Mouse (Mus musculus): ENCODE measurements at regions not wholly inside any gene's neighbourhood (a gene's known extent, or its start where the extent isn't known, plus 50 kb on each side); places are given as distances from the start of the nearest gene placed in this dataset.

DNA sequence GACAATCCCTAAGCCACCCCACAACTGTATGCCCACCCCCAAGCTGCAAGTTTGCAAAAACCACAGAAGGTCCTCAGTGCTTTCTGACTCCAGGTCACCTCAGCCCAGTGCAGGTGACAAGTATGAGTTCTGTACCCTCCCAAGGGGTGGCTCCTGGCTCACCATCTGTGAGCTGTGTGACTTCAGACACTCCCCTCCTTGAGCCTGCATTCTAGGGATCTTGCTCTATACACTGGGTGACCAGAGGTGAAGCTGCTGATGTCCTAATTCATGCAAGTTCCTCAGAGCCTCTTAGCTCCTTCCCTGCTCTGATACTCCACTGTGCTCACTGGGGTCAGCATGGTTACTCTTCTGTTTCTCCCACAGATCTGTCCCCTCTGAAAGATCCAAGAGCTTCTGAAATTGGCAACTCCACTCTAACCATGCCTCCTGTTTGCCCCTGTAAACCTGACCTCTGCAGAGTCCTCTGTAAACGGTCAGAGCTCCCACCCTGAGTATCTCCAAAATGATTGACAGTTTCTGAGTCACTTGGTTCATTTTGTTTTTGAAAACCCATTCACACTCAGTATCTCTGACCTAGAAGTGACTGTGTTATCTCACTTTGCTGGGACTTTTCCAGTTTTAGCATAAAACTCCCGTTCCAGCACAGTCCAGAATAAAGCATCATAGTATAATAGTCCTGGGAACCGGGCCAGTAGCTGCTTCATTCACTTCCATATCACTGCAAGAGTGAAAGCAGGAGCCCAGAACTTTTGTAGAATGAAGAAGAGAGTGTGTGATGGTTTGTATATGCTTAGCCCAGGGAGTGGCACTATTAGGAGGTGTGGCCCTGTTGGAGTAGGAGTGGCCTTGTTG is 180.7 kb upstream of the Dapk1 start:
- no peak for ATAC-seq
- WGBS: 44% methylated on average over 3 of the region's 3 CpGs

DNA sequence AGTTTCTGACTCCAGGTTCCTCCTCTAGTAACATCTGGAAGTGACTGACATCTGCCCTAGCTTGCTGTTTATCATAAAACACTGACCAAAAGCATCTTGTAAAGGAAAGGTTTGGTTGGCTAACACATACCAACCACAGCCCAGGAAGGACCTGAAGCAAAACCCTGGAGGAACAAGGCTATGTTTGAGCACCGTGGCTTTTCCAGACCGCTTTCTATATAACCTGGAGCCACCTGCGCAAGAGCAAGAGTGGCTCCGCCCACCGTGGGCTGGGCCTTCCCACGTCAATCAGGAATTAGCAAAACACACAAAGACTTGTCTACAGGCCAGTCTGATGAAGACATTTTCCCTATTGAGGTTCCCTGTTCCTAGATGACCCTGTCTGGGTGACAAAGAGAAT is 177.5 kb upstream of the Dapk1 start:
- Histone ChIP-seq H3K27me3 (replicated peaks; ENCODE audit: control insufficient read depth, insufficient read depth, low read length) (no peaks in the 10 kb centered on the region), H3K9ac (ENCODE audit: low read depth, low read length) (no peak overlapping the region), H3K27ac (ENCODE audit: low read depth, low read length) (no peak overlapping the region), H3K4me2 (replicated peaks; ENCODE audit: low read depth) (no peak overlapping the region), H3K4me3 (ENCODE audit: low read depth, low read length) (no peak overlapping the region), H3K36me3 (ENCODE audit: control insufficient read depth, insufficient read depth) (no peaks in the 10 kb centered on the region), H3K9me3 (ENCODE audit: control insufficient read depth) (no peaks in the 10 kb centered on the region), H3K4me1 (replicated peaks; ENCODE audit: control insufficient read depth, insufficient read depth, low read length) (peaks cover 5% of the 10 kb centered on the region; the same call in 1 of the 2 replicates)
- ATAC-seq: no peak
- WGBS: 68% methylated on average over 6 of the region's 6 CpGs
- TF ChIP-seq CTCF (IDR thresholded peaks at IDR 0.05; ENCODE audit: low read depth): no peak

More for the DNA sequence above, 180.7 kb upstream of the Dapk1 start:
- TF ChIP-seq CTCF (IDR thresholded peaks at IDR 0.05; ENCODE audit: low read depth): no peak
- Histone ChIP-seq H3K4me1 (replicated peaks; ENCODE audit: control insufficient read depth, insufficient read depth, low read length) (no peaks in the 10 kb centered on the region), H3K9ac (ENCODE audit: low read depth, low read length) (no peak overlapping the region), H3K36me3 (ENCODE audit: control insufficient read depth, insufficient read depth) (no peaks in the 10 kb centered on the region), H3K4me2 (replicated peaks; ENCODE audit: low read depth) (no peak overlapping the region), H3K27me3 (replicated peaks; ENCODE audit: control insufficient read depth, insufficient read depth, low read length) (no peaks in the 10 kb centered on the region), H3K4me3 (ENCODE audit: low read depth, low read length) (no peak overlapping the region), H3K9me3 (ENCODE audit: control insufficient read depth) (no peaks in the 10 kb centered on the region), H3K27ac (ENCODE audit: low read depth, low read length) (no peak overlapping the region)

DNA sequence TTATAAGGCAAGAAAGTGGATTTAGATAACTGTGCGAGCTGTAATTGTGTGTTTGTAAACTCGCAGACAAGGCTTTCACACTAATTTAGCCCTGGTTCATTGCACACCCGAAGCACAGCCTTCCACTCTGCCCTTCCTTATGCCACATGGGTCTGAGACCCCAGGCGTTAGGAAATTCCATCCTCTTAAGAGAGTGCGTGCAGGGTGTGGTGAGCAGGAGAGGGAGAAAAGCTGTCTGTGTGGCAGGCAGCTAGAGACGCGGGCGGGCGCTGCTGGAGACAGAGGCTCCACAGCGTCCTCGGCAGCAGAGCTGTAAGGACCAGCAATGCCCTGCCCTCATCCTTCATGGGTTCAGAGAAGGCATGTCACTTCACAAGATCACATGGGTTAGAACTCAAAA is 176.6 kb upstream of the Dapk1 start:
- H3K9ac ChIP-seq (ENCODE audit: low read depth, low read length): no peak overlapping the region
- TF ChIP-seq CTCF (IDR thresholded peaks at IDR 0.05; ENCODE audit: low read depth): no peak
- H3K4me1 ChIP-seq (replicated peaks; ENCODE audit: control insufficient read depth, insufficient read depth, low read length): peaks cover 5% of the 10 kb centered on the region; the same call in 1 of the 2 replicates
- no peaks in the 10 kb centered on the region for H3K9me3 ChIP-seq (ENCODE audit: control insufficient read depth)
- no peaks in the 10 kb centered on the region for H3K27me3 ChIP-seq (replicated peaks; ENCODE audit: control insufficient read depth, insufficient read depth, low read length)
- WGBS: 73% methylated on average over 11 of the region's 11 CpGs
- H3K27ac ChIP-seq (ENCODE audit: low read depth, low read length): no peak overlapping the region
- no peaks in the 10 kb centered on the region for H3K36me3 ChIP-seq (ENCODE audit: control insufficient read depth, insufficient read depth)
- no peak overlapping the region for H3K4me3 ChIP-seq (ENCODE audit: low read depth, low read length)
- ATAC-seq: no peak
- H3K4me2 ChIP-seq (replicated peaks; ENCODE audit: low read depth): no peak overlapping the region

DNA sequence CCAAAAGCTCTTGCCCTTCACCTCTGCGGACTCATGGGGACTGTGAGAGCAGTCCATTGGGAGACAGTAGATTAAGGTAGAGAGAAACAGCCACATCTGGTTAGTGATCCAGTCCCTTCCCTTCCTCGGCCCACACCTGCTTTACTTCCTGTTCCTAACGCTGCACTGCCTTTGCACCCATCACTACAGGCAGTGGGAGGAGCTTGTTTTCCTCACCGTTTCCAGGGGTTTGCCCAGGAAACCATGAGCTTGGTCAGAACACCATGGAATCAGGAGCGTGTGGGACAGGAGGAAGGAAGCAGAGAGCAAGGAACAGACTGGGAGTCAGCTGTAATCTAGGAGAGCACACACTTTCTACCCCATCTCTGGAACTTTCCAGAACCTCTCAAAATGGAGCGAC is 176.2 kb upstream of the Dapk1 start:
- Histone ChIP-seq H3K9me3 (ENCODE audit: control insufficient read depth) (no peaks in the 10 kb centered on the region), H3K27ac (ENCODE audit: low read depth, low read length) (no peak overlapping the region), H3K9ac (ENCODE audit: low read depth, low read length) (no peak overlapping the region), H3K4me3 (ENCODE audit: low read depth, low read length) (no peak overlapping the region), H3K4me2 (replicated peaks; ENCODE audit: low read depth) (no peak overlapping the region), H3K27me3 (replicated peaks; ENCODE audit: control insufficient read depth, insufficient read depth, low read length) (no peaks in the 10 kb centered on the region), H3K36me3 (ENCODE audit: control insufficient read depth, insufficient read depth) (no peaks in the 10 kb centered on the region), H3K4me1 (replicated peaks; ENCODE audit: control insufficient read depth, insufficient read depth, low read length) (peaks cover 5% of the 10 kb centered on the region; the same call in 1 of the 2 replicates)
- 88% methylated on average over 6 of the region's 6 CpGs for WGBS
- TF ChIP-seq CTCF (IDR thresholded peaks at IDR 0.05; ENCODE audit: low read depth): no peak
- ATAC-seq: no peak

DNA sequence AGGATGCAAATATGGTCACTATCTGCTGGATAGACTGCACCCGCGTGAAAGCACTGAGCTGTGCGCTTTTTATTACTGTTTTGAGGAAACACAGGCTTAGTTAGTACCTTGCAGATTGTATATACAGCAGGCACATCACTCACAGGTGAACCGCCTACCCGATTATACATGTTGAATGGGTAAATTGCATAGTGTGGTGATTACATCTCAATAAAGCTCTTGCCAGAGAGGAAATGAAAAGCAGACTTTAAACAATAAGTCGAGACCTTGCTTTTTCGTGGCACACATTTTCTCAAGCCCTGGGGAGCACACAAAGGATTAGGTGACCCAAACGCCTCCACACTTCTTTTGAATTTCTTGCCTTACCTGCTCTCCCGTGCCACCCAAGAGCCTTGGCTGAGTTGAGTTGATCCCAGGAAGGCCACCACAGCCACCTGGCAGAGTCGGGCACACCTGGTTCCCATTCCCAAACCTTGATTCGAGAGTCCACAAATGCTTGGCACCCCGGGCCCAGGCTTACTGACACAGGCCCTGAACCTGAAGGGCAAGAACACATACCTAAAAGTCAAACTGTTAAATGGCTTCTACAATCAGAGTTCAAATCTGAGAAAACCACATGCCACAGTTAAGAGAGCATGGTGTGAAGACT is 175.4 kb upstream of the Dapk1 start:
- Histone ChIP-seq H3K9me3 (ENCODE audit: control insufficient read depth) (no peaks in the 10 kb centered on the region), H3K9ac (ENCODE audit: low read depth, low read length) (no peak overlapping the region), H3K27ac (ENCODE audit: low read depth, low read length) (no peak overlapping the region), H3K4me2 (replicated peaks; ENCODE audit: low read depth) (no peak overlapping the region), H3K4me3 (ENCODE audit: low read depth, low read length) (no peak overlapping the region), H3K4me1 (replicated peaks; ENCODE audit: control insufficient read depth, insufficient read depth, low read length) (peaks cover 5% of the 10 kb centered on the region; the same call in 1 of the 2 replicates), H3K27me3 (replicated peaks; ENCODE audit: control insufficient read depth, insufficient read depth, low read length) (no peaks in the 10 kb centered on the region), H3K36me3 (ENCODE audit: control insufficient read depth, insufficient read depth) (no peaks in the 10 kb centered on the region)
- ATAC-seq: no peak
- TF ChIP-seq CTCF (IDR thresholded peaks at IDR 0.05; ENCODE audit: low read depth): no peak
- 87% methylated on average over 12 of the region's 12 CpGs for WGBS

DNA sequence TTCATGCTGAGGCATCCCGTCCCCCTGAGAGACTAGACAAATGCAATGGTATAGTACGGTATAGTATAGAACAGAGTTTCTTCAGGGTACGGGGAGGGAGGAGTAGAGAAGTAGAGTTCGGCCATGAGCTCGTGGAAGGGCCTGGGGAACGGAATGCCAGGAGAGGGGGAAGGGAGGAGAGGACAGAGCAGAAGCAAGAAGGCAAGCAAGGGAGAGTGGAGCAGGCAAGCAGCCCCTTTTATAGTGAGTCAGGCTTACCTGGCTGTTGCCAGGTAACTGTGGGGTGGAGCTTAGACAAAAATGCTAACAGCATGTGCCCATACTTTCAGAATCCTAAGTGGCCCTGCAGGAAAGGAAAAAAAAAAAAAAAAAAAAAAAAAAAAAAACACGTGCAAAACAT is 174.7 kb upstream of the Dapk1 start:
- H3K27ac ChIP-seq (ENCODE audit: low read depth, low read length): no peak overlapping the region
- no peak for ATAC-seq
- TF ChIP-seq CTCF (IDR thresholded peaks at IDR 0.05; ENCODE audit: low read depth): no peak

More for the DNA sequence above, 174.7 kb upstream of the Dapk1 start:
- Histone ChIP-seq H3K4me2 (replicated peaks; ENCODE audit: low read depth) (no peak overlapping the region), H3K4me3 (ENCODE audit: low read depth, low read length) (no peak overlapping the region), H3K27me3 (replicated peaks; ENCODE audit: control insufficient read depth, insufficient read depth, low read length) (no peaks in the 10 kb centered on the region), H3K9ac (ENCODE audit: low read depth, low read length) (no peak overlapping the region), H3K36me3 (ENCODE audit: control insufficient read depth, insufficient read depth) (no peaks in the 10 kb centered on the region), H3K4me1 (replicated peaks; ENCODE audit: control insufficient read depth, insufficient read depth, low read length) (peaks cover 5% of the 10 kb centered on the region; the same call in 1 of the 2 replicates), H3K9me3 (ENCODE audit: control insufficient read depth) (no peaks in the 10 kb centered on the region)
- WGBS: 56% methylated on average over 7 of the region's 7 CpGs
